Mouse (Mus musculus) frontal cortex, postnatal 10 days (tissue): ENCODE results near the gene Kiss1r.
"Not testable (repeated sequence)": the region's sequence is repeated elsewhere in the genome, so short reads cannot be mapped to it uniquely, and the experiment has no call there.

Source experiments
- DNase-seq, 2 experiments: peaks; one replicate each; pipeline ENCODE4 v3.0.0; 2022; ENCODE audit warnings: low spot score in 2 of 2, mixed read lengths in 1 of 2

The Kiss1r gene

GRCm38 (mm10) chr10:79916808-79917531, at the start of gene Kiss1r:
Gene Kiss1r (plus strand): TSS chr10:79916971.
- DNase-seq = peak; percentile 65 to 82

GRCm38 (mm10) chr10:79871845-79872244, 44.9 kb upstream of the Kiss1r start:
- DNase-seq = no peak

GRCm38 (mm10) chr10:79872862-79873261, 43.9 kb upstream of the Kiss1r start:
- DNase-seq = no peak

GRCm38 (mm10) chr10:79873313-79873712, 43.5 kb upstream of the Kiss1r start:
- no peak for DNase-seq

GRCm38 (mm10) chr10:79873715-79874289, 43.0 kb upstream of the Kiss1r start:
- no peak for DNase-seq

GRCm38 (mm10) chr10:79874290-79874862, 42.4 kb upstream of the Kiss1r start, which contains the start of the genes Prtn3 and Plppr3:
Gene Prtn3 (plus strand): TSS chr10:79874476.
Gene Plppr3 (minus strand): TSS chr10:79874634.
- DNase-seq = peak in 1 of 2 experiments; percentile 59

- no peak for DNase-seq
Observed at GRCm38 (mm10) chr10:79877174-79877573, 39.6 kb upstream of the Kiss1r start.

- no peak for DNase-seq
Observed at GRCm38 (mm10) chr10:79877757-79878156, 39.0 kb upstream of the Kiss1r start.

- no peak for DNase-seq
Observed at GRCm38 (mm10) chr10:79879527-79879926, 37.2 kb upstream of the Kiss1r start.

GRCm38 (mm10) chr10:79880721-79881120, 36.0 kb upstream of the Kiss1r start:
- DNase-seq = no peak

GRCm38 (mm10) chr10:79881981-79882380, 34.8 kb upstream of the Kiss1r start:
- no peak for DNase-seq

- DNase-seq = peak in 1 of 2 experiments; percentile 66
Observed at GRCm38 (mm10) chr10:79883297-79884084, 33.3 kb upstream of the Kiss1r start.

- no peak for DNase-seq
Observed at GRCm38 (mm10) chr10:79884446-79884845, 32.3 kb upstream of the Kiss1r start.

GRCm38 (mm10) chr10:79884938-79885337, 31.8 kb upstream of the Kiss1r start:
- DNase-seq = not testable (repeated sequence)

GRCm38 (mm10) chr10:79886054-79886453, 30.7 kb upstream of the Kiss1r start, which contains the start of gene Elane:
Gene Elane (plus strand): TSS chr10:79886247.
- no peak for DNase-seq

- no peak for DNase-seq
Observed at GRCm38 (mm10) chr10:79886611-79887010, 30.2 kb upstream of the Kiss1r start.

GRCm38 (mm10) chr10:79889386-79889785, 27.4 kb upstream of the Kiss1r start:
- no peak for DNase-seq

GRCm38 (mm10) chr10:79890670-79891069, 26.1 kb upstream of the Kiss1r start, which contains the start of gene Cfd:
Gene Cfd (plus strand): TSS chr10:79890853.
- no peak for DNase-seq

- peak in 1 of 2 experiments; percentile 66 for DNase-seq
Observed at GRCm38 (mm10) chr10:79892451-79893118, 24.2 kb upstream of the Kiss1r start.

GRCm38 (mm10) chr10:79896306-79896705, 20.5 kb upstream of the Kiss1r start:
- no peak for DNase-seq

- no peak for DNase-seq
Observed at GRCm38 (mm10) chr10:79896814-79897213, 20.0 kb upstream of the Kiss1r start.
